In genomic region chr19:60945801-60946311, GRCm38 (mm10) we compare ENCODE assay signal across 9 mouse cellular contexts. TPM values are rescaled to one million over a fixed set of nuclear protein-coding genes. Genes with fewer than 3 reads are reported as not detected.
DNase-seq lines count a peak whose midpoint lies in the region; ATAC-seq and TF ChIP-seq lines count a peak whose summit lies in the region.
"Had no signal": no experiment of that assay in that cellular context is flagged by ENCODE, and none has a peak within 500 bp of the region (broad histone marks: within the 10 kb centered on the region; RNA-seq: fewer than 3 reads in every experiment).

No protein-coding gene starts in this region.

- no peaks in the 10 kb centered on the region for H3K36me3 ChIP-seq in stomach, postnatal 0 days (ENCODE audit: control insufficient read depth, insufficient read depth, low read length)

- WGBS in stomach, postnatal 0 days = 50% methylated on average over 3 of the region's 3 CpGs

- H3K27me3 ChIP-seq in stomach, postnatal 0 days (ENCODE audit: control insufficient read depth, insufficient read depth, low read length) = no peaks in the 10 kb centered on the region
- H3K27me3 ChIP-seq: Patski had no signal

- ATAC-seq in granulocyte monocyte progenitor cell, adult 5-6 weeks (replicated peaks; ENCODE audit: poor library complexity, severe bottlenecking) = peak; percentile 79
- peak; percentile 87 for ATAC-seq in stomach, postnatal 0 days (ENCODE audit: low FRiP score, low TSS enrichment)
- ATAC-seq: Patski had no signal

- H3K4me2 ChIP-seq in stomach, postnatal 0 days (replicated peaks; ENCODE audit: low read depth) = no peak overlapping the region

- peak overlapping the region; percentile 20; the same call in 1 of the 2 replicates for H3K27ac ChIP-seq in layer of hippocampus, adult 2 months
- peak overlapping the region; percentile 49 for H3K27ac ChIP-seq in stomach, postnatal 0 days (replicated peaks)

- H3K9me3 ChIP-seq in stomach, postnatal 0 days (ENCODE audit: control insufficient read depth, low read length) = no peaks in the 10 kb centered on the region

- no peak overlapping the region for H3K9ac ChIP-seq in stomach, postnatal 0 days (ENCODE audit: low read length)

- no peak for DNase-seq in layer of hippocampus, adult 2 months (ENCODE audit: low spot score in 2 of 2)
- DNase-seq in layer of hippocampus, adult 9-10 months (ENCODE audit: low spot score) = no peak
- DNase-seq in brain, adult 2 months (ENCODE audit: low read depth, low spot score) = peak; percentile 90
- peak; percentile 66 for DNase-seq in kidney, adult 11 months
- peak; percentile 75 for DNase-seq in lung, postnatal 14 days
- no peak for DNase-seq in stomach, postnatal 0 days (ENCODE audit: low spot score)
- DNase-seq in T-cell, adult 2 months (ENCODE audit: low spot score) = no peak

- TF ChIP-seq CTCF in layer of hippocampus, adult 2 months (conservative IDR thresholded peaks at IDR 0.05) = no peak
- no peak for TF ChIP-seq CTCF in stomach, postnatal 0 days (IDR thresholded peaks at IDR 0.05; ENCODE audit: low read depth)

- no peak for TF ChIP-seq EP300 in stomach, postnatal 0 days (optimal IDR thresholded peaks at IDR 0.05)

- no peaks in the 10 kb centered on the region for H3K4me1 ChIP-seq in stomach, postnatal 0 days (replicated peaks; ENCODE audit: control insufficient read depth, insufficient read depth)

- no peak overlapping the region for H3K4me3 ChIP-seq in layer of hippocampus, adult 2 months
- H3K4me3 ChIP-seq in stomach, postnatal 0 days (ENCODE audit: low read depth, low read length) = no peak overlapping the region

RNA-seq across cellular contexts. Expression of gene Grk5, which starts 56.3 kb away (rescaled TPM):
- total RNA-seq in layer of hippocampus, adult 2 months (2021) = 10 to 100 TPM; 10.4 to 11.5 TPM
- 0.52 and 4.0 TPM in 2 replicates for total RNA-seq in granulocyte monocyte progenitor cell, adult 5-6 weeks (2014; fragmentation: Nextera tagmentation)
- total RNA-seq in granulocyte monocyte progenitor cell, adult 5-6 weeks (2017) = 0.65 and 1.1 TPM in 2 replicates
- 1.0 and 1.1 TPM in 2 replicates for polyA plus RNA-seq in stomach, postnatal 0 days (2015; fragmentation: Nextera tagmentation; extraction: Ambion mirVana)

Comparison
In these comparisons a context has a peak if more than half of its experiments do, and no peak if none do; other contexts are left out.
1. DNase-seq: peak in brain, adult 2 months (single experiment), kidney, adult 11 months (single experiment) and lung, postnatal 14 days (single experiment); none in layer of hippocampus, adult 2 months (0 of 2), layer of hippocampus, adult 9-10 months (single experiment), stomach, postnatal 0 days (single experiment) and T-cell, adult 2 months (single experiment).